Mouse (Mus musculus) testis, adult 2 months (tissue): ENCODE results near the gene Ube2cbp. TPM values are rescaled to one million over a fixed set of nuclear protein-coding genes. Genes with fewer than 3 reads are reported as not detected.
A peak's percentile ranks its signal among the peaks of the same experiment; 100 is the strongest.

Experiments
- H3K27ac ChIP-seq: fragments of 200-500 bp; 2 replicates; pipeline ENCODE4 v1.5.1; 2012; ENCODE audit warnings: low read depth, low read length; ENCODE audit not compliant: control insufficient read depth, insufficient read depth
- H3K27me3 ChIP-seq: fragments of 200-500 bp; 2 replicates; pipeline ENCODE4 v1.6.1; 2012; ENCODE audit warnings: mild to moderate bottlenecking, low read length, moderate library complexity; ENCODE audit not compliant: control insufficient read depth, insufficient read depth
- H3K36me3 ChIP-seq: fragments of 200-500 bp; 2 replicates; pipeline ENCODE4 v1.6.1; 2012; ENCODE audit warnings: mild to moderate bottlenecking, low read length; ENCODE audit not compliant: control insufficient read depth, insufficient read depth
- H3K4me1 ChIP-seq: fragments of 200-500 bp; 2 replicates; pipeline ENCODE4 v1.6.1; 2012; ENCODE audit warnings: low read length; ENCODE audit not compliant: control insufficient read depth, insufficient read depth
- H3K4me3 ChIP-seq: fragments of 200-500 bp; 2 replicates; pipeline ENCODE4 v1.5.1; 2012; ENCODE audit warnings: low read depth, mild to moderate bottlenecking, low read length, moderate library complexity, mixed read lengths; ENCODE audit not compliant: control insufficient read depth
- CTCF ChIP-seq: fragments of 200-500 bp; IDR thresholded peaks from 2 replicates; pipeline ENCODE4 v1.5.1; 2012; ENCODE audit warnings: low read depth, mild to moderate bottlenecking, inconsistent platforms, low read length, moderate library complexity; ENCODE audit not compliant: control insufficient read depth, insufficient read depth, insufficient replicate concordance
- POLR2A ChIP-seq: fragments of 200-500 bp; IDR thresholded peaks from 2 replicates; pipeline ENCODE4 v1.6.1; 2012; ENCODE audit warnings: low read depth, mild to moderate bottlenecking, inconsistent platforms, low read length, moderate library complexity; ENCODE audit not compliant: control insufficient read depth
- polyA plus RNA-seq: library from polyadenylated mRNA; depleted of rRNA; stranded (reverse); fragments of >200 nt; gene quantifications from 2 replicates; pipeline ENCODE4 v1.2.3, GENCODE M21; 2012

The Ube2cbp gene
- polyA plus RNA-seq, 1 experiment, result 0.89 TPM

- H3K27ac ChIP-seq, result no peak overlapping the region
- TF ChIP-seq CTCF (no peak), POLR2A (no peak)
Observed at GRCm38 (mm10) chr9:86327341-86327740, 137.4 kb downstream of the Ube2cbp start.

GRCm38 (mm10) chr9:86324772-86325171 is 140.0 kb downstream of the Ube2cbp start:
- no peaks in the 10 kb centered on the region for H3K27me3 ChIP-seq
- no peaks in the 10 kb centered on the region for H3K4me1 ChIP-seq
- no peaks in the 10 kb centered on the region for H3K36me3 ChIP-seq
- TF ChIP-seq POLR2A (no peak), CTCF (no peak)
- H3K27ac ChIP-seq, result no peak overlapping the region
- H3K4me3 ChIP-seq, result no peak overlapping the region

More at GRCm38 (mm10) chr9:86327341-86327740, 137.4 kb downstream of the Ube2cbp start:
- Histone ChIP-seq H3K36me3 (no peaks in the 10 kb centered on the region), H3K4me3 (no peak overlapping the region), H3K27me3 (no peaks in the 10 kb centered on the region), H3K4me1 (no peaks in the 10 kb centered on the region)

GRCm38 (mm10) chr9:86319516-86320140 is 145.1 kb downstream of the Ube2cbp start:
- TF ChIP-seq CTCF, result no peak
- TF ChIP-seq POLR2A, result no peak
- H3K27ac ChIP-seq, result no peak overlapping the region
- no peaks in the 10 kb centered on the region for H3K4me1 ChIP-seq
- H3K27me3 ChIP-seq, result no peaks in the 10 kb centered on the region
- no peak overlapping the region for H3K4me3 ChIP-seq
- H3K36me3 ChIP-seq, result no peaks in the 10 kb centered on the region

GRCm38 (mm10) chr9:86315700-86316099 is 149.1 kb downstream of the Ube2cbp start:
- Histone ChIP-seq H3K27me3 (no peaks in the 10 kb centered on the region), H3K4me3 (peak overlapping the region; percentile 24; the same call in 1 of the 2 replicates), H3K27ac (no peak overlapping the region), H3K4me1 (no peaks in the 10 kb centered on the region), H3K36me3 (no peaks in the 10 kb centered on the region)
- no peak for TF ChIP-seq CTCF
- no peak for TF ChIP-seq POLR2A

- H3K27ac ChIP-seq, result no peak overlapping the region
- no peaks in the 10 kb centered on the region for H3K27me3 ChIP-seq
- no peak for TF ChIP-seq CTCF
- no peak for TF ChIP-seq POLR2A
- no peaks in the 10 kb centered on the region for H3K36me3 ChIP-seq
- no peaks in the 10 kb centered on the region for H3K4me1 ChIP-seq
- H3K4me3 ChIP-seq, result no peak overlapping the region
Observed at GRCm38 (mm10) chr9:86308616-86309015, 156.1 kb downstream of the Ube2cbp start.

GRCm38 (mm10) chr9:86306556-86306955 is 158.2 kb downstream of the Ube2cbp start:
- Histone ChIP-seq H3K27ac (no peak overlapping the region), H3K36me3 (no peaks in the 10 kb centered on the region), H3K4me1 (no peaks in the 10 kb centered on the region), H3K27me3 (no peaks in the 10 kb centered on the region), H3K4me3 (no peak overlapping the region)
- TF ChIP-seq POLR2A (no peak), CTCF (no peak)

GRCm38 (mm10) chr9:86301407-86301806 is 163.3 kb downstream of the Ube2cbp start:
- no peaks in the 10 kb centered on the region for H3K36me3 ChIP-seq
- H3K27me3 ChIP-seq, result no peaks in the 10 kb centered on the region
- H3K4me3 ChIP-seq, result no peak overlapping the region
- H3K27ac ChIP-seq, result no peak overlapping the region
- H3K4me1 ChIP-seq, result no peaks in the 10 kb centered on the region
- no peak for TF ChIP-seq POLR2A
- no peak for TF ChIP-seq CTCF

GRCm38 (mm10) chr9:86298596-86298995 is 166.2 kb downstream of the Ube2cbp start:
- Histone ChIP-seq H3K4me3 (no peak overlapping the region), H3K4me1 (no peaks in the 10 kb centered on the region), H3K27ac (no peak overlapping the region), H3K36me3 (no peaks in the 10 kb centered on the region), H3K27me3 (no peaks in the 10 kb centered on the region)
- no peak for TF ChIP-seq CTCF
- no peak for TF ChIP-seq POLR2A
